ENCODE assay signal across 25 mouse cellular contexts in the genomic region with DNA sequence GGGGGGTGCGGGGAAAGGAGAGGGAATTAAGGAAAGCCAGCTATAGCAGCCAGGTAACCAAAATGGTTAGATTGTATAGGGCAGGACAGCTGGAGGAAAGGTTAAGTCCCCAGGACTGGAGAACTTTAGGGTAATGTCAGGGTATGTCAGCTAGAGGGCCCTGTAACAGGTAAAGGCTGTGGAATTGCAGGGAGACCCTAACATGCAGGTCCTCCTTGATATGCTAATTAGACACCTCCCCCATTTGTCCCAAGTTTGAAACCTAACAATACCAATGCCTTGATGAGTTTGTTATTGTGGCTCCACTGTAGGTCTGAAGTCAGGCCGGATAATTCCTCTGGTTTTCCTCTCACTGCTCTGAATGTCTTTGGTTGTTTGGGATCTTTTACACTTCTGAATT.
"Had no signal": no experiment of that assay in that cellular context is flagged by ENCODE, and none has a peak within 500 bp of the region (broad histone marks: within the 10 kb centered on the region; RNA-seq: fewer than 3 reads in every experiment).

No protein-coding gene starts in this region.

- H3K9ac ChIP-seq: heart, embryonic 12.5 days; hindbrain, embryonic 12.5 days; hindbrain, embryonic 14.5 days; intestine, embryonic 15.5 days; kidney, embryonic 15.5 days; limb, embryonic 13.5 days; limb, embryonic 15.5 days; liver, embryonic 12.5 days; liver, embryonic 14.5 days had no signal

- H3K27me3 ChIP-seq: heart, embryonic 12.5 days; hindbrain, embryonic 12.5 days; intestine, embryonic 15.5 days; kidney, embryonic 15.5 days; limb, embryonic 13.5 days; limb, embryonic 15.5 days; liver, embryonic 12.5 days had no signal

- H3K4me1 ChIP-seq: heart, embryonic 10.5 days; heart, embryonic 12.5 days; hindbrain, embryonic 10.5 days; hindbrain, embryonic 12.5 days; intestine, embryonic 15.5 days; kidney, embryonic 15.5 days; limb, embryonic 13.5 days; limb, embryonic 15.5 days; liver, embryonic 12.5 days had no signal

- DNase-seq: gastrocnemius, adult 2 months; gastrocnemius, postnatal 10 days; gastrocnemius, postnatal 25 days; heart, adult 18-20 months; heart, postnatal 10 days; heart, postnatal 4 days; kidney, adult 11 months; kidney, adult 2 months; kidney, postnatal 14 days; kidney, postnatal 36 days; layer of hippocampus, adult 9-11 months; layer of hippocampus, postnatal 36 days had no signal

- H3K27ac ChIP-seq: gastrocnemius, adult 2 months; heart, embryonic 10.5 days; hindbrain, embryonic 10.5 days; hindbrain, embryonic 12.5 days; hindbrain, embryonic 14.5 days; intestine, embryonic 15.5 days; kidney, embryonic 15.5 days; kidney, postnatal 0 days; limb, embryonic 13.5 days; limb, embryonic 15.5 days; liver, embryonic 12.5 days; liver, embryonic 14.5 days had no signal

- H3K4me2 ChIP-seq: heart, embryonic 12.5 days; hindbrain, embryonic 12.5 days; hindbrain, embryonic 14.5 days; intestine, embryonic 15.5 days; kidney, embryonic 15.5 days; limb, embryonic 13.5 days; limb, embryonic 15.5 days; liver, embryonic 12.5 days had no signal

- ATAC-seq: inflammation-experienced regulatory T-cells, adult 6 months; intestine, embryonic 15.5 days; liver, embryonic 12.5 days had no signal

- H3K36me3 ChIP-seq: heart, embryonic 10.5 days; heart, embryonic 12.5 days; hindbrain, embryonic 10.5 days; hindbrain, embryonic 12.5 days; intestine, embryonic 15.5 days; kidney, embryonic 15.5 days; limb, embryonic 13.5 days; limb, embryonic 15.5 days; liver, embryonic 12.5 days had no signal

- H3K9me3 ChIP-seq: heart, embryonic 10.5 days; heart, embryonic 12.5 days; hindbrain, embryonic 10.5 days; hindbrain, embryonic 12.5 days; intestine, embryonic 15.5 days; kidney, embryonic 15.5 days; limb, embryonic 13.5 days; limb, embryonic 15.5 days; liver, embryonic 12.5 days had no signal

- H3K4me3 ChIP-seq: gastrocnemius, adult 2 months; heart, embryonic 10.5 days; heart, embryonic 12.5 days; hindbrain, embryonic 10.5 days; hindbrain, embryonic 12.5 days; intestine, embryonic 15.5 days; kidney, embryonic 15.5 days; limb, embryonic 13.5 days; limb, embryonic 15.5 days; liver, embryonic 12.5 days had no signal
